Mouse (Mus musculus): ENCODE data around the gene Pmm2.
A peak's percentile ranks its signal among the peaks of the same experiment; 100 is the strongest.

The Pmm2 gene

DNA sequence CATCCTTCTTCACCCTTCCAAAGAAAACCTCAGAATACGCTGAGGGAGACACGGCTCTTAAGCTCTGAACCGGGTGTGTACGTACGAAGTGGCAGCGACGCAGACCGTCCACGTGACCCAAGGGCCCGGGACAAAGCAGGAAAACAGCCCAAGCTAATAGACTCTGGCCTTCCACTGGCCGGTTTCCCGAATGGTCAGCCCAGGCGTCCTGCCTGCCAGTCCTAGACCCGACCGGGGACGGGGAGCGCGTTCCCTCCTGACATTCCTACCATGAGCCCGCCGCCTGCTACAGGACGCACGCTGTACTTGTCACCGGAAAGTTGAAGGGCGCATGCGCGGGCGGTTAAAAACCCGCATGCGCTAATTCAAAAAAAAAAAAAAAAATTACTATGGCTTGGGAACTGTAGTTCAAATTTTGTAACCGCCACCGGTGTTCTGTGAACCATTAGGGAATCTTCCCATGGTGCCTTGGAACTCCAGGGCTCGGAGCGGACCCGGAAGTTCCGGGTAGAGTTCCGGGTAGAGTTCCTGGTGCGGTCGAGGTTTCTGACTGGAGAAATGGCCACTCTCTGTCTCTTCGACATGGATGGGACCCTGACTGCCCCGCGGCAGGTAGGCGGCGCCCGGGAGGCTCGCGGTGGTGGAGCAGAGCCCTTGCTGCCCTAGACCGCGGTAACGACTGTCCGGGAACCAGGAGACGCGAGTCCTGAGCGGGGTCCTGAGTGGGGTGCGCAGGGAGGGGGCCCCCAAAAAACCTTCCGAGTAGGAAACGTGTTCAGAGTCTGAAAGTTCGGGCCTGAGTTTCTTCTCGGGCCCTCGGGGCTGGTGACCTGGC, at the start of gene Pmm2, which contains the start of gene Tmem186:
TSS of gene Pmm2 (plus strand) at position 458 of the 835 bp plus-strand sequence.
TSS of gene Tmem186 (minus strand) at position 496 of the 835 bp plus-strand sequence.
- peak; percentile 77 for DNase-seq (ENCODE audit: low spot score)

DNA sequence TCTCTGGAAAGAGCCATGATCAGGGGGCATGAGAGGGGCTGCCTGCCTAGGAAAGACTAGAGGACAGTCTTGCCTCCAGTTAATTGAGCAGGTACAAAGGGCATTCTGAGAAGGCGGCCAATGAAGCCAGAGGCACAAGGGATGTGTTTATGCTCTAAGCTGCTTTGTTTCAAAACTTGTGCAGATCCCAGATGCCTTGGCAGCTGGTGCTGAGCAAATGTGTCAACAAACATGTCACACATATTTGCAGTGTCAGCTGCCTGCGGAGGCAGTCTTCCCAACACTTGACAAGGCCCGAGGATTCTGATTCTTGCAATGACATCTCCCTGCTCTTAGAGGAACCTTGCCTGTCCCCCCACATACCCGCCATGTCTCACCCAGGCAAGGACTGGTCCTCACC, 42.1 kb upstream of the Pmm2 start:
- DNase-seq (ENCODE audit: low spot score), result no peak

GRCm38 (mm10) chr16:8596336-8596735, 41.1 kb upstream of the Pmm2 start:
- DNase-seq (ENCODE audit: low spot score), result no peak

DNA sequence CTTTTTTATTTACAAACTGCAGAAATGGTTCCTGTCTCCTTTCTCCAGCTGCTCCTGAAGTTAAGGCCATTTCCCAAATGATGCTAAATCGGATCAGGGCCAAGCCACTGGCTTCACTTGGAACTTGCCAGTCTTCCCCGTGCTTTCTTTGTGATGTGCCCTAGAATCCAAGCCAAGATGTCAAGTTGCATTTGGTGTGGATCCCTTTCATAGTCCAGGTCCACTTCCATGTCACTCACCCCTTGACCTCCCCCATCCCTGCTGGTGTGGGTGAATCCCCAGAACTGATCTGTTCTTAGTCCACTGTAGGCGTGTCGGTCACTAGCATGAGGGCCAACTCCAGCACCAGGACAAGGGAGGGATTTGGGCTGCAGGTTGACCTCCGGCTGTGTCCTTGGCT, 40.0 kb upstream of the Pmm2 start:
- no peak for DNase-seq (ENCODE audit: low spot score)

DNA sequence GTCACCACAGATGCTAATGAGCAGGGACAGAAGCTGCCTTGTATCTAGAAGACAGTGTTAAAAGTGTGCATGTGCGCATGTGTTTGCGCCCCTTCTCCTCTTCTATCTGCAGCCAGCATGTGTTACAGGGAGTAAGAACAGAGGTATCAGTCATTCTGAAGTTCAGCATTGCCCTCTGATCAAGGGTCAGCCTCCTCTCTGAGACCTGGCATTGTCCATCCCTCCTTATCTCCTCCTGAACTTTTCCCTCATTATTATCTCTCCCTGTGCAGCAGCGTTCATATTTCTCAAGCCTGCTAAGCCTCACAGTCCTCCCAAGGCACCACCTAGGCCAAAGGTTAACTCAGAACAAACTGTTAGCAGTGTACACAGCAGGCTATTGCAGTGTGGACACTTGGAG, 33.7 kb upstream of the Pmm2 start:
- no peak for DNase-seq (ENCODE audit: low spot score)

GRCm38 (mm10) chr16:8610397-8610796, 27.1 kb upstream of the Pmm2 start:
- no peak for DNase-seq (ENCODE audit: low spot score)

DNA sequence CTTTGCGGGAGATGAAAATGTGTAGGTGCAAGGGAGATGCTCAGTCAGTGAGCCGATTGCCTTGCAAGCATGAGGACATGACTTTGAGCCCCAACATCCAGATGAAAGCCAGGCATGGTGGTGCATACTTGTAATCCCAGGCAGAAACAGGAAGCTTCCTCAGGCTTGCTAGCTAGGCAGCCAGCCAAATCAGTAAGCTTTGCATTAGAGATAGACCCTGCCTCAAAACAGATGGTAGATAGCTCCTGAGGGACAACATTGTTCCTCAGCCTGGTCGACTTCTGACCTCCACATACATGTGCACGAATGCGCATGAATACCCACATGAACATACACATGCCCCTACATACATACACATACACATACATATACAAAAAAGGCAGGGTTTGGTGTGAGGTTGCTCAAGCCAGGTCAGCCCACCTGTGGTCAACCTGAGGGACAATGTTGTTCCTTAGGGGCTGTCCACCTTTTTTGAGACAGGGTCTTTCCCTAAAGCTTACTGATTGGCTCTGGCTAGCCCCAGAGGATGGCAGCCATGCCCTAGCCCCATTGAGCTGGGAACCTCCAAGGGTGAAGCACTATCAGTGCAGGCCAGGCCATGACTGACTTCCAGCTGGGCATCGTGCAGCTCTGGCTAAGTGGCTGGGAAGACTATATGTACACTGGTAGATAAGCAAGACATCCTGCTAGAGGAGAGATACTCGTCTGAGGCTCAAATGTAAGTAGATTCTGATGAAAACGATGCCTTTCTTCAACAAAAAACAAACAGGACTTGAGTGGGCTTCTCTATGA, 25.1 kb upstream of the Pmm2 start:
- no peak for DNase-seq (ENCODE audit: low spot score)

- DNase-seq (ENCODE audit: low spot score), result no peak
Measured at GRCm38 (mm10) chr16:8613039-8613438, 24.4 kb upstream of the Pmm2 start.

- no peak for DNase-seq (ENCODE audit: low spot score)
Measured at GRCm38 (mm10) chr16:8613447-8613846, 24.0 kb upstream of the Pmm2 start.

DNA sequence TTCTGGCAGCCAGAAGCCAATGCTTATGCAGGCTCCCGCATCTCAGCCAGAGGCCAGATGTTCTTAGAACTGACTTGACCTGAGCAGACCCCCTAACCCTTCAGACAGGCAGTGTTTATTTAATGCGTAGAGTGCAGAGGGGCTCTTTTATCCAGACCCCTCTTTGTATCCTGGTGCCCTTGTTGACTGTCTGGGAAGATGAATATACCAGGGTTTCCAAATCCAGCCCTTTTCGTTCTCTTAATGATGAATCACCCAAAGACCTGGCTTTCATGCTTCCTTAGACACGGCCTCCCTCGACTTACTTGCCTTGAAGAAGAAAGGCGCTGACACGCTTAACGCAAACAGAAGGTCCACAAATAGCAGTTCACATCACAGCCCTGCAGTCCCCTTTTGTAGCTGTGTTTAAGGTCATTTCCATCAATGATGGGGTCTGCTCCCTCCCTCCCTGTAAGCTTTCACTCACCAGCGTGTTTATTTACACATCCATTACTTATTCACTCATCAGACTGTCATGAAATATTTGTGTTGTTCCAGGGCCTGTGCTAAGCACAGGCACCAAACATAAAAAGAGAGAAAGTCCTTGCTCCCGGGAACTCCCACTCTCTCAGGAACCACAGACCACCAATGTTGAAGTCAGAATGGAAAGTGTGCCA, 17.7 kb upstream of the Pmm2 start:
- DNase-seq (ENCODE audit: low spot score), result no peak

GRCm38 (mm10) chr16:8620315-8621115, 17.0 kb upstream of the Pmm2 start:
- DNase-seq (ENCODE audit: low spot score), result no peak

- DNase-seq (ENCODE audit: low spot score), result peak; percentile 24
Measured at GRCm38 (mm10) chr16:8630419-8630818, 7.1 kb upstream of the Pmm2 start.

- no peak for DNase-seq (ENCODE audit: low spot score)
Measured at GRCm38 (mm10) chr16:8631428-8631827, 6.0 kb upstream of the Pmm2 start.

- no peak for DNase-seq (ENCODE audit: low spot score)
Measured at GRCm38 (mm10) chr16:8636867-8637216, 632 bp upstream of the Pmm2 start.

DNA sequence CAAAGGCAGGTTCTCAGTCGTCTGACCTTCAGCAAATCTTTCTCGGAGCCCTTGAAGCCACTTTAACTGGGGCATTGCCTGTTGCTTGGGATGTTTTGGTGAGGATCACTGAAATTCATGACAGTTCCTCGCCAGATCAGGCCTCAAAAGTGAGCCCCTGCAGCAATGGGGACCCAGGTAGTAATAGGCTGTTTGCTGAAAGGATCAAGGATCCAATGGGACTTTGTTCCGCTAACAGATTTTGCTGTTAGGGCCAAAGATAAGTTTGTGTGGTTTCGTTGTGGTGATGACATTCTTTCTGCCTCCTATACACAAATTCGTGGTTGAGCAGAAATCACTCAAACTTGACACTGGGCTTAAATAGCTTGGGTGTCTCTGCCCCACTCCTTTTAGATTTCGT, 657 bp downstream of the Pmm2 start:
- no peak for DNase-seq (ENCODE audit: low spot score)

DNA sequence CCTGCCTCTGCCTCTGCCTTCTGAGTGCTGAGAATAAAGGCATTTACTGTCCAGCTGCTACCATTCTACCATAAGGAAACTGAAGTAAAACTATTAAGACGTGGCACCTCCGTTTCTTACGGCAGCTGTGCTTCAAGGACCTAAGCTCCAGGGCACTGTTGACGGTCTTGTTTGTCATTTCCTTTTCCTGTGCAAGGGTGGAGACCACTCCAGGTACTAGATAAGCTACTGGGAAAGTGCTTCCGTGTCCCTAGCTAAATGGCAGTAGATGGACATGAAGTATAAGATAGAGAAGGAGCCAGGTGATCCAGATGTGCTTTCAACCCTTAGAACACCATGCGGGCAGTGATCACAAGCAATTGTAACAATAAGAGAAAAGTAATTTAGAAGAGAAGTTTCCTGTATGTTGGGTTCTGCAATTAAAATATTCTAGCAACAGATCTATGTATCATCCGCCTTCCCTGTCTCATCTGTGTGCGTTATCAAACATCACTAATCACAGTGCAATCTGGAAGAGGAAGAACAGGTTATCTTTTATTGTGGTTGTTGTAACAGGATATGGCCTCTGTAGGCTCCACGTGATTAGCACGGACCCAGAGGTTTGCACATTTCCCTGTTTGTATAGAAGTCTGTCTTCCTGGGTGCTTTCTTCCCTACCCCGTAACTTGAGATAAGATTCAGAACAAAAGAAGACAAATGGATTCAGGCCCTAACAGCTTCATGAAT, 2.2 kb downstream of the Pmm2 start:
- no peak for DNase-seq (ENCODE audit: low spot score)

DNA sequence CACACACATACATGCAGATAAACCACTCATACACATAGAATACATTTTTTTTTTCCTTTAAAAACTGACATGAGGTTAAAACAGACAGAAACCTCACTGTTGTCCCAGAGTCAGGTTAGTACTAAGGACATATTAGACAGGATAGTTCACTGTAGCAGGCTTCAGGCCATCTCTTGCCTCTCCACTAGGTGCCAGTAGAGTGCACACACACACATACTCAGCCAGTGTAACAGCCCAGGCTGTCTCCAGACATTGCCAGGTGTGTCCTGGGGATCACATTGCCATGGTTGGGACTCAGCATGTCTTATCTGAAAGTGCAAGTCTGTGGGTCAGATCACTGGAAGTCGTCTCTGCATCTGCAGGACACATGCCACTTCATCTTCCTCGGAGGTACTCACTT, 6.4 kb downstream of the Pmm2 start:
- no peak for DNase-seq (ENCODE audit: low spot score)

DNA sequence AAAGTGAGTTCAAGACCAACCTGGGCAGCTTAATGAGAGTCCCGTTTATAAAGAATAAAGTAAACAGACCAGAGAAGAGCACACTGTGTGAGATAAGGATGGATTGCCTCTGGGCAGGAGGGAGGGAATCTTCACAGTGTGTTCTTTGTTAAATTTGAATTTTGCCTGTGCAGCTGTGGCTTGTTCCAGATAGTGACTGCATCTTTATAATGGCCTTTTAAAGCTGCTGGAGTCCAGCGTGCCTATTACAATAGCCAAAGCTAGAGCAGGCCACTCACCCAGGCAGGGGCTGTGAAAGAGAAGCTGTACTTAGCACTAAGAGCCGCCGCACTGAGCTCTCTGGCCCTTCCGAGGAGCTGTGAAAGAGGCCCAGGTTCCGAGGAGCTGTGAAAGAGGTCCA, 8.1 kb downstream of the Pmm2 start:
- DNase-seq (ENCODE audit: low spot score), result no peak

DNA sequence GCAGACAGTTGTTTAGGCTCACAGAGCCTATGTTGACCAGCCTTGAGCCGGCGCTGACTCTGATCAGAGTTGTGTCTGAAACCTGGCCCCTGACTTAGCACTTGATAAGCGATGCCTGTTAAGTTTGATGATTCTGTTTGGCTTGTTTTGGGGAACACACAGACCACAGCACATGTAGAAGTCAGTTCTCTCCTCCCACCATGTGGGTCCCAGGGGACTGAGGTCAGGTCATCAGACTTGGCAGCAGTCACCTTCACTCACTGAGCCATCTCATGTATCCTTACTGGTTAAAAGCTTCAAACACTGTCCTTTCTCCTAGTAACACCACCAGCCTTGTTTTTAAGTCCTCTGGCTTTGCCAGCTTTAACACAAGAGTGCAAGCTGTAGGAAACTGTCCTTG, 12.5 kb downstream of the Pmm2 start:
- peak; percentile 65 for DNase-seq (ENCODE audit: low spot score)

GRCm38 (mm10) chr16:8655108-8655507, 17.6 kb downstream of the Pmm2 start:
- no peak for DNase-seq (ENCODE audit: low spot score)

DNA sequence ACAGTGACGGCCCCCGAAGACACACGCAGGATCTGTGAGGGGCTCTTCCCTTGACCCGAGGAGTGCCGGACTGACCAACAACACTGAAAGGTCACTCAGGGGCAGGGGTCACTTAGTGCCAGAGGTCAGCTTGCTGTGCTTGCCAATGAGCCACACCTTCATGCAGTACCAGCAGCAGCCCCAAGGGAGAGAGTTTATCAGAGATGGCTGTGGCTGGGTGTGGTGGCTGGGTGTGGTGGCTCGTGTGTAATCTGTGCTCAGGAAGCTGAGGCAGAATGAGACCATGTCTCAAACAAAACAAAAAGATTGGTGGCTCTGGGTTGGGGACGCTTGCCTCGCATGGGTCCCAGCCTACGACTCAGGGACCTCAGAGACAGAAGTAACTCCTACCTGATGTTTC, 18.1 kb downstream of the Pmm2 start:
- DNase-seq (ENCODE audit: low spot score), result no peak
